In the genomic region with DNA sequence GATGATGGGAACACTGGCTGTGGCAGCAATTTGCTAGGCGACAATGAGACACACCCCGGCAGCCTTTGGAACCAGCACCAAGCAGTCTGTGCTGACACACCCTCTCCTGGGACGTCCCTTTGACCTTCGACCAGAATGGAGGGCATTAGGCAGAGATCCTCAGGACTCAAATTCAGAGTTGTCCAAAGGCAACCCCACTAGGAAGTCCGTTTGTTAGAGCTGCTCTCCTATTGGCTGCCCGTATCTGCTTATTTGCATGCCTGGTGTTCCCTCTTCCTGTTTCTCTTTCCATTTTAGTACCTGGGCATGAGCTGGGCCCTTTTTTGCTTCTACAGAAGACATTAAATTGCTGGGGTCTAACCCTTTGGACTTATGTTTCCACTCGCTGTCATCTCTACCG, we compare ENCODE assay signal across 13 mouse cellular contexts. TPM values are rescaled to one million over a fixed set of nuclear protein-coding genes. Genes with fewer than 3 reads are reported as not detected.
DNase-seq lines count a peak whose midpoint lies in the region; ATAC-seq and TF ChIP-seq lines count a peak whose summit lies in the region.
"Had no signal": no experiment of that assay in that cellular context is flagged by ENCODE, and none has a peak within 500 bp of the region (broad histone marks: within the 10 kb centered on the region; RNA-seq: fewer than 3 reads in every experiment).

No protein-coding gene starts in this region.

- no peaks in the 10 kb centered on the region for H3K36me3 ChIP-seq in lung, embryonic 16.5 days (ENCODE audit: control insufficient read depth, insufficient read depth, low read length)
- H3K36me3 ChIP-seq in liver, embryonic 13.5 days: no peaks in the 10 kb centered on the region
- H3K36me3 ChIP-seq in stomach, postnatal 0 days (ENCODE audit: control insufficient read depth, insufficient read depth, low read length): no peaks in the 10 kb centered on the region
- no peaks in the 10 kb centered on the region for H3K36me3 ChIP-seq in forebrain, embryonic 11.5 days (ENCODE audit: control insufficient read depth, insufficient read depth, low read length)
- H3K36me3 ChIP-seq: heart, embryonic 10.5 days; limb, embryonic 10.5 days had no signal

- H3K9ac ChIP-seq in lung, embryonic 16.5 days (ENCODE audit: low read length): no peak overlapping the region
- H3K9ac ChIP-seq in liver, embryonic 13.5 days: no peak overlapping the region
- H3K9ac ChIP-seq in stomach, postnatal 0 days (ENCODE audit: low read length): no peak overlapping the region
- no peak overlapping the region for H3K9ac ChIP-seq in forebrain, embryonic 11.5 days (ENCODE audit: low read length)

- TF ChIP-seq POLR2A in lung, adult 2 months (IDR thresholded peaks at IDR 0.05; ENCODE audit: borderline replicate concordance, extremely low read depth, low read depth, low read length): no peak

- TF ChIP-seq CTCF in lung, adult 2 months (IDR thresholded peaks at IDR 0.05; ENCODE audit: insufficient read depth, low read length): no peak
- TF ChIP-seq CTCF in stomach, postnatal 0 days (IDR thresholded peaks at IDR 0.05; ENCODE audit: low read depth): no peak

- H3K9me3 ChIP-seq in lung, embryonic 16.5 days (ENCODE audit: control insufficient read depth, low read length): no peaks in the 10 kb centered on the region
- H3K9me3 ChIP-seq in liver, embryonic 13.5 days (replicated peaks): no peaks in the 10 kb centered on the region
- no peaks in the 10 kb centered on the region for H3K9me3 ChIP-seq in stomach, postnatal 0 days (ENCODE audit: control insufficient read depth, low read length)
- no peaks in the 10 kb centered on the region for H3K9me3 ChIP-seq in forebrain, embryonic 11.5 days (ENCODE audit: control insufficient read depth, low read length)
- H3K9me3 ChIP-seq: heart, embryonic 10.5 days; limb, embryonic 10.5 days had no signal

- H3K4me3 ChIP-seq in lung, embryonic 16.5 days (ENCODE audit: low read length): no peak overlapping the region
- H3K4me3 ChIP-seq in lung, adult 2 months (replicated peaks; ENCODE audit: extremely low read depth, low read depth, low read length): no peak overlapping the region
- H3K4me3 ChIP-seq in liver, embryonic 13.5 days (replicated peaks): no peak overlapping the region
- H3K4me3 ChIP-seq in stomach, postnatal 0 days (ENCODE audit: low read depth, low read length): no peak overlapping the region
- H3K4me3 ChIP-seq in forebrain, embryonic 11.5 days (ENCODE audit: low read depth, low read length): no peak overlapping the region
- H3K4me3 ChIP-seq: heart, embryonic 10.5 days; limb, embryonic 10.5 days had no signal

- 62% methylated on average over 8 of the region's 8 CpGs for WGBS in lung, embryonic 16.5 days
- 59% methylated on average over 8 of the region's 8 CpGs for WGBS in lung, adult 2 months
- WGBS in liver, embryonic 13.5 days (ENCODE audit: insufficient replicate concordance): 55% methylated on average over 8 of the region's 8 CpGs
- 56% methylated on average over 8 of the region's 8 CpGs for WGBS in stomach, postnatal 0 days
- 82% methylated on average over 8 of the region's 8 CpGs for WGBS in forebrain, embryonic 11.5 days

- H3K27ac ChIP-seq in lung, embryonic 16.5 days (ENCODE audit: low read length): no peak overlapping the region
- H3K27ac ChIP-seq in liver, embryonic 13.5 days: no peak overlapping the region
- peak overlapping the region; percentile 61 for H3K27ac ChIP-seq in stomach, postnatal 0 days (replicated peaks)
- H3K27ac ChIP-seq in forebrain, embryonic 11.5 days (ENCODE audit: low read depth, low read length): no peak overlapping the region
- H3K27ac ChIP-seq: heart, embryonic 10.5 days; limb, embryonic 10.5 days; macrophage had no signal

- no peak for DNase-seq in lung, adult 2 months
- no peak for DNase-seq in liver, embryonic 13.5 days
- DNase-seq in stomach, postnatal 0 days (ENCODE audit: low spot score): peak; percentile 68
- no peak for DNase-seq in natural killer cell, adult 2 months (ENCODE audit: low spot score in 2 of 2)
- no peak for DNase-seq in forebrain, embryonic 11.5 days (ENCODE audit: low spot score)
- DNase-seq: cerebellum, postnatal 10 days; kidney, adult 18-20 months; thymus, adult 2 months had no signal

- H3K27me3 ChIP-seq in lung, embryonic 16.5 days (ENCODE audit: control insufficient read depth, insufficient read depth, low read depth, low read length): no peaks in the 10 kb centered on the region
- no peaks in the 10 kb centered on the region for H3K27me3 ChIP-seq in liver, embryonic 13.5 days
- no peaks in the 10 kb centered on the region for H3K27me3 ChIP-seq in stomach, postnatal 0 days (ENCODE audit: control insufficient read depth, insufficient read depth, low read length)
- H3K27me3 ChIP-seq in forebrain, embryonic 11.5 days (ENCODE audit: control insufficient read depth, insufficient read depth, low read length): no peaks in the 10 kb centered on the region

- no peak; the same call in 1 of the 2 replicates for ATAC-seq in lung, embryonic 16.5 days (ENCODE audit: low read depth)
- ATAC-seq in granulocyte monocyte progenitor cell, adult 5-6 weeks (replicated peaks; ENCODE audit: poor library complexity, severe bottlenecking): peak; percentile 78
- peak; percentile 39; the same call in 1 of the 2 replicates for ATAC-seq in liver, embryonic 13.5 days (ENCODE audit: low read depth)
- peak; percentile 80 for ATAC-seq in stomach, postnatal 0 days (ENCODE audit: low FRiP score, low TSS enrichment)
- ATAC-seq in forebrain, embryonic 11.5 days (replicated peaks; ENCODE audit: low FRiP score): no peak; the same call in 1 of the 2 replicates

- 0 out of 2 replicates have a peak overlapping the region, but pooled peaks have one; percentile 21 for H3K4me2 ChIP-seq in lung, embryonic 16.5 days (ENCODE audit: low read depth, low read length)
- peak overlapping the region; percentile 26 for H3K4me2 ChIP-seq in liver, embryonic 13.5 days
- H3K4me2 ChIP-seq in stomach, postnatal 0 days (replicated peaks; ENCODE audit: low read depth): peak overlapping the region; percentile 31; the same call in 1 of the 2 replicates
- no peak overlapping the region for H3K4me2 ChIP-seq in forebrain, embryonic 11.5 days (ENCODE audit: low read depth, low read length, severe bottlenecking)

- peaks cover 4% of the 10 kb centered on the region for H3K4me1 ChIP-seq in lung, embryonic 16.5 days (replicated peaks; ENCODE audit: control insufficient read depth, insufficient read depth, low read length)
- H3K4me1 ChIP-seq in lung, adult 2 months (ENCODE audit: control insufficient read depth, insufficient read depth, low read length): no peaks in the 10 kb centered on the region
- 0 out of 2 replicates have a peak, but pooled peaks cover 5% of the 10 kb centered on the region for H3K4me1 ChIP-seq in liver, embryonic 13.5 days (replicated peaks)
- H3K4me1 ChIP-seq in stomach, postnatal 0 days (replicated peaks; ENCODE audit: control insufficient read depth, insufficient read depth): no peaks in the 10 kb centered on the region
- H3K4me1 ChIP-seq in forebrain, embryonic 11.5 days (replicated peaks; ENCODE audit: control insufficient read depth, insufficient read depth, low read length): no peaks in the 10 kb centered on the region
- H3K4me1 ChIP-seq: heart, embryonic 10.5 days had no signal

- no peak for TF ChIP-seq EP300 in stomach, postnatal 0 days (optimal IDR thresholded peaks at IDR 0.05)

RNA-seq across cellular contexts. Expression of a gene that starts 12.0 kb away (rescaled TPM):
- 48.5 and 52.7 TPM in 2 replicates for polyA plus RNA-seq in lung, embryonic 16.5 days (2015; fragmentation: Nextera tagmentation; extraction: Ambion mirVana)
- 7.8 and 10.4 TPM in 2 replicates for polyA plus RNA-seq in lung, adult 2 months (2012; rRNA removed)
- not detected in 2 replicates for total RNA-seq in granulocyte monocyte progenitor cell, adult 5-6 weeks (2014; fragmentation: Nextera tagmentation)
- not detected in 2 replicates for total RNA-seq in granulocyte monocyte progenitor cell, adult 5-6 weeks (2017)
- 0.59 and 0.63 TPM in 2 replicates for polyA plus RNA-seq in liver, embryonic 13.5 days (2015; fragmentation: Nextera tagmentation; extraction: Ambion mirVana)
- 11.2 and 13.0 TPM in 2 replicates for polyA plus RNA-seq in stomach, postnatal 0 days (2015; fragmentation: Nextera tagmentation; extraction: Ambion mirVana)
- 2.8 and 5.7 TPM in 2 replicates for polyA plus RNA-seq in forebrain, embryonic 11.5 days (2014; fragmentation: Nextera tagmentation; extraction: Ambion mirVana)
- polyA plus RNA-seq: macrophage had no signal

Comparison
In these comparisons a context has a peak if more than half of its experiments do, and no peak if none do; other contexts are left out.
1. ATAC-seq: peak in granulocyte monocyte progenitor cell, adult 5-6 weeks (single experiment), liver, embryonic 13.5 days (single experiment) and stomach, postnatal 0 days (single experiment); none in lung, embryonic 16.5 days (single experiment) and forebrain, embryonic 11.5 days (single experiment).